Mouse (Mus musculus) kidney, adult 2 months (tissue): ENCODE results near the gene Lats2.

Experiments used
- CTCF ChIP-seq: fragments of 200-500 bp; conservative IDR thresholded peaks from 2 replicates; pipeline ENCODE4 v1.5.1; 2011; ENCODE audit warnings: low read depth, mild to moderate bottlenecking, control low read depth, low read length, moderate library complexity, mixed read lengths; ENCODE audit not compliant: insufficient read depth, insufficient read length
- POLR2A ChIP-seq: fragments of 200-500 bp; IDR thresholded peaks from one replicate; pipeline ENCODE4 v1.6.1; 2011; ENCODE audit warnings: low read depth, low read length, control low read depth

- TF ChIP-seq POLR2A (no peak), CTCF (no peak)
These were observed 25.4 kb downstream of the Lats2 start for GRCm38 (mm10) chr14:57732668-57733293.
